Mouse (Mus musculus): Measurements from ENCODE around the gene Ankfy1.
"Not testable (repeated sequence)": the region's sequence is repeated elsewhere in the genome, so short reads cannot be mapped to it uniquely, and the experiment has no call there.

Gene Ankfy1

DNA sequence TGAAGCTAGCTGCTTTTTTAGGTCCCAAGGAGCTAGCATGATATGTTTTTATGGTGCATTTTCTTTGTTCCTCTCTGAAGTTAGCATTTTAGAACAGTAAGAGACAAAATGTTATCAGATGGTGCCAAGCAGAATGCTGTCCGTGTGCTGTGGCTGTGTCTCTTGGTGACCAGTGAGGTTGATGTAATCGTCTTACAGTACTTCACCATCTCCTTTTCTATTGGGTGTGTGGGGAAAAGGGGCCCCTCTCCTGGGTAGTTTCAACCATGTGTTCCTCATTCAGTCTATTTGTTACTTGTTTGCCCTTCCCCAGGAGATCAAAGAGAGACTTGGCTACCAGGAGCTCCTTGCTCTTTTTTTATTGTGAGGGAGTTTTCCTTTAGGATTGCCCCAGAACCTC lies 33.4 kb downstream of the Ankfy1 start:
- no peak for DNase-seq

DNA sequence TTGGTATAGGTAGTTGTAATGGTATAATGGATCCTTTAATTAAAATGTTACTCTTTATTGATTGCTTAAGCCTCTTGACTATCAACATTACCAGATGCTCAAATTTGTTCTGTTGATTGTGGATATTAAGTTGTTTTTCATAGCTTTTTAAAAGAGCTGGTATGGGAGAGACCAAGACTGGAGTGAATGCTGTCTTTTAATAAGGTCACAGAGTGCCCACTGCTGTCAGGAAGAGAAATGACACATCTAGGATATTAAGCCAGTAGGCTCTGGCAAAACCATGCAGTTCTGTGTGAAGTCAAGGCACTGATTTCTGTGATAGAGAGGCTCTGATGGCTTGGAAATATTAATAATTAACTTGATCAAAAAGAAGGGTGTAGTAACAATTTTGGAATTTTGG lies 34.1 kb downstream of the Ankfy1 start:
- no peak for DNase-seq

DNA sequence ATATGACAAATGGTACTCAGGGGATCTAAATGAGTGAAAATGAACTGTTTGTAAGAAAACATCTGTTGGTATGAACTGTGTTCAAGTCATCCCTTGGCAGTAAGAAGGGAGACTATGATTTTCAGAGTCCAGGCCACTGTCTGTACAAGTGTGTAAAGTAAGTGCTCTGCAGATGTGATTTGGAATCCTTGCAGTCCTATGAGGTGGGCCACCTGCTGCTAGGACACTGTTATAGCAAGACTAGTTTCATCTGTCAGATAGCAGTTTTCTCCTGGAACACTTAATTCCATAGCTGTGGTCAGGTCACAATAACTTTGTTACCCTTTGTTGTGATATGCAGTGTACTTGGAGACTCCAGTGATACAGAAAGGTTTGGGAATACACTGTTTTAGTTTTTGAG lies 36.2 kb downstream of the Ankfy1 start:
- DNase-seq, result no peak

DNA sequence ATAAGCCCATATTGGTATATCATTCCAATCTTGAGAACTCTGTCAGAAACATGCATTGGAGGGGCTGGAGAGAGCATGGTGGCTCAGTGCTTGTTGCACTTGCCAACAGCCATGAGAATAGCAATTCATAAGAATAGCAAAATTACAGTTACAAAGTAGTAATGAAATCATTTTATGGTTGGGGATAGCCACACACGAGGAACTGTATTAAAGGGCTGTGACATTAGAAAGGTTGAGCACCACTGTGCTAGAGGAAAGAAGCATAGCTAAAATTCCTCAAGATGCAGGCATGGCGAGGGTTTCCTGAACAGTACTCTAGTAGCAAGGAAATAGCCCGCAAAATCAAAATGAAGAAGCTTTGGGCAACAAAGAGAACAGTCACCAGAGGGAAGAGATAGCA lies 43.9 kb downstream of the Ankfy1 start:
- no peak for DNase-seq

DNA sequence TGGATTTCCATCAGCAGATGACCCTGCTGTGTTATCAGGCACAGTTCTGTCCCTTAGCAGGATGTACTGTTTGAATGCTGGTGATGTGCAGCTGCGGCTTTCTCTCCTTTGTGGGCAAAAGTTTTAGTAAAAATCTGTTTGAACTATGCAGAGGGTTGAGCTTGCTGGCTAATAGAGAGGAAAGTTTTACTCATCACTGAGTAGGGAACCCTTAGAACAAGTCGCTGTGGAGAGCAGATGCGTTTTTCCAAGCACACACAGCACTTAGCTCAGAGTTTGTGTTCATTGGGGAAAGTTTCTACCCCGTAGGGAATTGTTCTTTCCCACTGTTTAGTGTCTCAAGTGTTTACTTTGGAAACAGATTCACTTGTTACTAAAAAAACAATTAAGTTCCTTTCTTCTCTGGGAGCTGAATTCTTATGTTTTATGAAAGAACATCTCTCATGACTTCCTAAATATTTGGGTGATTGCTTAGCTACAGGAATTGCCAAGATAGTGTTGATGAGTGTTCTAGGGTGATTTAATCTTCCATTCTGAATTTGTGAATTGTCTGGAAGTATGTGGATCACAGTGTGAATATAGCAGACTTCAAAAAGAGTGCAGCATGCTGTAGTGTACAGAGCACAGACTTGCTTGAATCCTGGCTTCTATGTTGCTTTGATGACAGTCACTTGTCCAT lies 45.2 kb downstream of the Ankfy1 start:
- DNase-seq, result no peak

DNA sequence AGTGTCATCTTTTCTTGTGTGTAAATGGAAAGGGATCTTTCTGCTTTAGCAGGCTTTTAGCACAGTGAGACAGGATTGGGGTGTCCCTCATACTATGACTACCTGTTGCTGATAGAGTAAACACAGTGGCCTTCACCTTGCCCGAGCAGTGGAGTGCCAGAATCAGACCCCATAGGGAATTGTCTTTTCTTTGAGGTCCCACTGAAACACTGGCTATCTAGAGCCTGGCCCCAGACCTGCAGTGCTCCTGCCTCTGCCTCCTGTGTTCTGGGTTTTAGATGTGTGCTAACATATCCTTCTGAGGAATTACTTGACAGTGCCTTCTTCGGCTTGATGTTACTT lies 45.7 kb downstream of the Ankfy1 start:
- DNase-seq, result no peak

DNA sequence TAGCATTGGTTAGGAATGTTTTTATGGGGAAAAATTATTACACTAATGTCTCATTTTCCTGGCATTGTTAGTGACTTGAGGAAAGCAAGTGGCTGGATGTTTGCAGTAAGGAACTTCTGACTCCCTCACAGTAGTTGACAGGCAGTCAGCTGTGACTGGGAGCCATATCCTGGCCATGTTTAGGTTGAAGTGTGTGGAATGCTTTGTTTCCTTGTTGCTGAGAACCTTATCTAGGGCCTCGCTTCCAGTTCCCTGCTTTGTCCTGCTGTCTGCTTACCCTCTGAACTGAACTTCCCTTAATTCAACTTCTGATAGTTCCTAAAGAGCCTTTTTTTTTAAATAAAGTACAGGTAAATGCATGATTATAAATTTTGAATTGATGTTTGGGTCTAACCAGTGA lies 46.5 kb downstream of the Ankfy1 start:
- DNase-seq, result no peak

DNA sequence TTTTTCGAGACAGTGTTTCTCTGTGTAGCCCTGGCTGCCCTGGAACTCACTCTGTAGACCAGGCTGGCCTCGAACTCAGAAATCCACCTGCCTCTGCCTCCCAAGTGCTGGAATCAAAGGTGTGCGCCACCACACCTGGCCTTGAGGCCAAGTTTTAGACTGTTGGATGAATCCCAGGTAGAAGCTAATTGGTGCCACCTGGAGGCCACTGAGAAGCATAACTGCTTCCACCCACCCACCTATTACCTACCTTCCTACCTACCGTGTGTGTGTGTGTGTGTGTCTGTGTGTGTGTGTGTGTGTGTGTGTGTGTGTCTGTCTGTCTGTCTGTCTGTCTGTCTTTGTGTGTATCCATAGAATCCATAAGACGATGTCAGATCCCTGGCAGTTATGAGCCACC lies 47.7 kb downstream of the Ankfy1 start:
- peak; percentile 16 to 28 for DNase-seq

DNA sequence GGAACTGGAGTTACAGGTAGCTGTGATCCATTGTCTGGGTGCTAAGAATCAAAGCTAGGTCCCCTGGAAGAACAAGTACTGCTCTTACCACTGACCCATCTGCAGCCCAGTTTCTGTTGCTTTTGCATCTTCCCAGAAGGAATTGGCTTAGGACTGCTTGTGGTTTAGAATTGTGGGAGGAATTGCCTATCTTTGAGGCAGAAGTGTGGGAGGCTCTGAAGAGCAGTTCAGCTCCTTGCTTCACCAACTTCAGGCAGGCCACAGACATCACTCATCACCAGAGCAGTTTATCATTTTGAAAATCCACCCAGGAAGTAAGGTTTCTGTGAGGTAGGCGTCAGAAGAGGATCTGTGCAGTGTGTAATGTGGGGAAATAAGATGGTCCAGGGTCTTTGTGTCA lies 49.2 kb downstream of the Ankfy1 start:
- DNase-seq, result no peak

DNA sequence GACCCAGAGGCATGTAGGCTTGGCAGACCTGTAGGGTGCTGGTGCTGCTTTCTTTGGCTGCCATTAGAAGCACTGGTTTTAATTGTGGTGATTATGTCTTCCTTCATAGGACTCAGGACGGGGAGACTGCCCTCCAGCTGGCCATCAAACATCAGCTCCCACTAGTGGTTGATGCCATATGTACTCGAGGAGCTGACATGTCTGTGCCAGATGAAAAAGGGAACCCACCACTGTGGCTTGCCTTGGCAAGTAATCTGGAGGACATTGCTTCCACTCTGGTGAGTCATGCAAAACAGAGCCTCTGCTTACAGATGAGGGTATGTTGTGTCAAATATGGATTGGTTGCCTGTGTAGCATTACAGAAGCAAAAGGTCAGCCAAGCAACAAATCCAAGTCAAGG lies 62.1 kb downstream of the Ankfy1 start:
- no peak for DNase-seq

DNA sequence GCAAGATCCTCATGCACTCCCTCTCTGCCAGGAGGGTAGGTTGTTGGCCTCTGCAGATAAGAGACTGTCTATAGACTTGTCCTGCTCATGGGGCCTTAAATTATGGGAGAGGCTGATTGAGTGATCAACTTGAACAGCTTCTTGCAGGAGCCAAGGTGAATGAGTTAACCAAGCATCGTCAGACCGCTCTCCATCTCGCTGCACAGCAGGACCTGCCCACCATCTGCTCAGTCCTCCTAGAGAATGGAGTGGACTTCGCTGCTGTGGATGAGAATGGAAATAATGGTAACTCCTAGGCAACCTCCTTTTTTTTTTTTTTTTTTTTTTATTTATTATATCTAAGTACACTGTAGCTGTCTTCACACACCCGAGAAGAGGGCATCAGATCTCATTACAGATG lies 68.5 kb downstream of the Ankfy1 start:
- DNase-seq, result no peak

DNA sequence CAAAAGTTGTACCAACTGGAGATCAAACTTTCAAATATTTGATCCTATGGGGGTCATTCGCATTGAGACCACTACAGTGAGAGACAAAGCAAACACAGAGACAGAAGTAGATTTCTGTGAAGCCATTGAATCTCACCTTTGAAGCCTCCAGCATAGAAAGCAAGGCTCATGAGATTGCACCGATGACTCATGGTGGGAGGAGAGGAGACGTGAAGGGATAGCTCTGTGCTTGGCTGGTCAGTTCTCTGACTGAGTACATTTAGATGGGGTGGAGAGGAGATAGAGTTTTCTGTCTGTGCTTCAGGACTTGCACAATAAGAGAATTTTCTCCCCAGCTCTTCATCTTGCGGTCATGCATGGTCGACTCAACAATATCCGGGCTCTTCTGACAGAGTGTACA lies 69.8 kb downstream of the Ankfy1 start:
- DNase-seq, result no peak

DNA sequence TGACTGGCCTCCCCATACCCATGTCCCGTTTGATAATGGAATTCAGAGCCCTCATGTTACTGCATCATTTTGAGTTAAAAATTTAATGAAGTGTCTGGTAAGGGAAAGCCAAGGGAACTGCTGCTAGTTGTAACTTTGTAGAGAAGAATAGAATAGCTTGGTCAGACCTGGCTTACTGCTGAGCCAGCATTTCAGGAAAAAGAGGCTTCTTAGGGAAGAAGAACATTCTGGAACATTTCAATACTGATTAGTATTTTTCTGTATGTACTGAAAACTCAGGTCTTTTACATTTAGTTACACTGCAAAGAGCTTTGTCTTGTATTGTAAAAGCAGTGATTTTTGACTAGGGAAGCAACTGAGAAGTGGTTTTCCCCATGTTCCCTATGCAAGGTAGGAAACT lies 71.0 kb downstream of the Ankfy1 start:
- no peak for DNase-seq

DNA sequence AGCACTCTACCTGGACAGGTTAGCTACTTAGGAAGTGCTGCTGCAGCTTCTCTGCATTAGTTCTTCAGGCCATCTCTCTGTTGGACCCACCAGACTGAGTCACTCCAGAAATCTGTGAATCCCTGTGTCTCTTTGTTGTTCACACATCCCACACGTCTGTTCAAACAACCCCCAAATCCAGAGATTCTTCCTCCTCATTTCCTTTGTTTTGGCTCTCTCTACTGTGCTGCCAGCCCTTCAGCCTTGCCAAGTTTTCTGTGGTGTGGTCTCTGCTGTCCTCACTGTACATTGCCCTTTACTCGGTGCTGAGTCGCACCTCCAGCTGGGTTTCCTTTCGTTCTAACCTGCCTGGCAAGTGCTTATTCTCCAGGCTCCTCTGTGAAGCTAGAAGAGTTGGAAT lies 74.5 kb downstream of the Ankfy1 start:
- DNase-seq, result no peak

DNA sequence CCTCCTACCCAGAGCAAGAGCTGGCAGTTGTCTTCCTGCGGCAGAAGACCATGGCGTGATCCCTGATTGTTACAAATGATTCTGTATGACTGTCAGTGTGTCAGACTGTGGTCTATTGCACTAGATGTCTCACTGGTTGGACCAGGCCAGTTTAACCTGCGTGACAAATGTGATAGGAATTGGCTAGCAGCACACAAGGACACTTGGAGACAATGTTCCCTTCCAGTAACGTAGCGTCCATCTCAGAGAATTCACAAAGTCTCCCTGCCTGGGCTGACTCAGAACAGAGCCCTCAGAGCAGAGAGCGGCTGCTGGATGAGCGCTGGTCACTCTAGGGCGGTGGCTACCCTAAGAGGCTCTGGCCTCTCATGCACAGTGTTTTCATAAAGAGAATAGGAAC lies 77.9 kb downstream of the Ankfy1 start:
- no peak for DNase-seq

DNA sequence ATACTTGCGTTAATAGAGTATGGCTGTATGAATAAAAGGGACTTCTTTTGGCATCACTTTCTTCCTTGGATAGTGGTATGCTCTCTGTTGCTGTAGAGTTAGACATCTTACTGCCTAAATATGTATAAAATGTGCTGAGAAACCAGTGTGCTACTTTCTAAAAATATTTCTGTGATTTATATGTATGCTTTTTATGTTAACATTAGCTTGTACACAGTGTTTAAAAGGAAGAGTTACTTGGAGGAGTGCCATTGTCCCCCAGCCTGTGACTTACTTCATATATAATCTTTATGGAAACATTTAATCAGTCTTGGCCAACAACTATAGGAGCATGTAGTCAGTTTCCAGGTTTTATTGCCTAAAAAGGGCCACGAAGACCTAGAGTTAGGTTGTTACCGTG lies 79.3 kb downstream of the Ankfy1 start:
- no peak for DNase-seq

DNA sequence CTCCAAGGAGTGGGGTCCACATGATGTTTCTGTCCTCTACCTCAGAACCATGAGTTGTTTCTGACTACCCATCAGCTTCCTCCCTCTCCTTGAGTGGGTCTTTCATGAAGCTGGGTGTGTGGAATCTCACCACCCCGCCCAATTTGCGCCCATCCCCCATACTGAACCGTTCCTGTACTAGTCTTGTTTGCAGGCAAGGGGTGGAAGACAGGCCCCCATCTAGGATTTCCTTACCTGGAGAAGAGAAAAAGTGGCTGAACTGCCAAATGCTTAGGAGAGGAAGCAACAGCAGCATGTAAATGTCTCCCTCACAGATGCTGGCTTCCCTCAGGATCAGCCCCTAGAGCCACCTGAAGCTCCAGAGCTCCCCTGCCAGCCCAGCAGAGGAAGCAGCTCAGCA lies 80.5 kb downstream of the Ankfy1 start:
- DNase-seq, result no peak

DNA sequence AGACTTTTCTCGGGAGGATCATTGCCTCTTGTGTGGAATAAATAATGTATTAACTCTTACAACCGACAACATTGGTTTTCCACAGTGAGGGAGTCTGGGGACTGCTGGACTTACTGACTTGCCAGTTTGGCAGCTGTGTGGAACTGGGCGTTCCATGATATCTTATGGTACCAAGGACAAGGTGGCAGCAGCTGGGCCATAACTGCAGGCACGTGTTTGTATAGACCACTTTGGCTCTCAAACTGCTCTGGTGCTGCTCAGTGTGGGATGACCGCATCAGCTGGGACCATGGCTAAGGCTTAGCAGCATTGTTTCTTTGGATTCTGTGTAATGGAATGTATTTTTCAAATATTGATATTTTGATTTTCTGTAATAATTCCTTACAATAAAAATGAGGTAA lies 81.0 kb downstream of the Ankfy1 start:
- no peak for DNase-seq

DNA sequence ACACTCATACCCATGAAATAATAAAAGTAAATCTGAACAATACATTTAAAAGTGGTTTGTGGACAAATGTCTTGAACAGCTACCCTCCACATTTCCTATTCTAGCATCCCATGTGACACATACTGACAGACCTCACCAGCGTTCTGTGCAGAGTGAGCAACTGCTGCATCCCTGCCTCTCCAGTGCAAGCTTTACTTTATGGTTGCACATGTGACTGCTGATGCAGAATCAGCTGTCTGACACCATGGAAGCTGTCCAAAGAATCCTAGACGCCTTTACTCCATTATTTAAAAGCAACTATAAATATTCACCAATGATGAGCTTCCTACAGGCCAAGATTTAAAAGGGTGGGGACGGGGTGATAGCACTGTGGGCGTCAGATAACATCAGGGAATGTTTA lies 81.7 kb downstream of the Ankfy1 start:
- DNase-seq, result no peak

DNA sequence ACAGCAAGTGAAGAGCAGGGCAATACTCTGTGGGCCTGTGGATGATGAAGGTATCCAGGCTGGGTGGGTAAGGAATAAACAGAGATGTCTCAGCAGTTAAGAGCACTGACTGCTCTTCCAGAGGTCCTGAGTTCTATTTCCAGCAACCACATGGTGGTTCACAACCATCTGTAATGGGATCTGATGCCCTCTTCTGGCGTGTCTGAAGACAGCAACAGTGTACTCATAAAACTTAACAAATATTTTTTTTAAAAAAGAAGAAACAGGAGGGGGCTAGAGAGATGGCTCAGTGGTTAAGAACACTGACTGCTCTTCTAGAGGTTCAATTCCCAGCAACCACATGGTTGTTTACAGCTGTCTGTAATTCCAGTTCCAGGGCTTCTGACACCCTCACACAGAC lies 82.8 kb downstream of the Ankfy1 start:
- DNase-seq, result not testable (repeated sequence)

DNA sequence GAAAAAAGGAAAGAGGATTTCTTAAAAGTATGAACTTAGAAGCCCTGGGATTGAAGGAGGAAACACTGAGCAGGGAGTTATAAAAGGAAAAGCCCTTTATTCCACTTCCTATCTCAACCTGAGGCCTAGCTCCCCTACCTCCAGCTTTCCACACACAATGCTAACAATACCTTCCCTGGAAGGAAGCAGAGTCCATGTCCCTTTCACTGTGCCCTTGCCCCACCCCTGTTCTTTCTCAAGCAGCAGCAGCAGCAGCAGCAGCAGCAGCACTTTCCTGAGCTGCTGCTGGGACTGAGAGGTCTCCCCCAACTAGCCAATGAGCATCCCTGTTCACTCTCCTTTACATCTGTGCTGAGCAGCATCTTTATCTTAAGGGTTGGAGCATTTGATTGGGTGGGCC lies 89.2 kb downstream of the Ankfy1 start:
- no peak for DNase-seq

DNA sequence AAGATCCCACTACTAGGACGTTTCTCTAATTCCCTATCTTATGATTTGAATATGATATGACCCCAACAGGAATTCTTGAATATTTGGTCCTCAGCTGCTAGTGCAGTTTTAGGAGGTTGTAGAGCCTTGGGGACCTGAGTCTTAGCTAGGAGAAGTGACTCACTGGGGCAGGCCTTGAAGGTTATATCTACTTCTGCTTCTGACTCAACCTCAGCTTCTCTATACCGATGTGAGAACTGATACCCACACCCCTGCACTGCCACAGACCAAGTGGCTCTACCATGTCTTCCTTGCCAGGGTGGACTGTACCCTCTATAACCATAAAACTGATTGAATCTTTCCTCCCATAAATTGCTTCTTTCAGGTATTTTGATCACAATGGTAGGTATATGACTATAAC lies 92.3 kb downstream of the Ankfy1 start:
- no peak for DNase-seq

DNA sequence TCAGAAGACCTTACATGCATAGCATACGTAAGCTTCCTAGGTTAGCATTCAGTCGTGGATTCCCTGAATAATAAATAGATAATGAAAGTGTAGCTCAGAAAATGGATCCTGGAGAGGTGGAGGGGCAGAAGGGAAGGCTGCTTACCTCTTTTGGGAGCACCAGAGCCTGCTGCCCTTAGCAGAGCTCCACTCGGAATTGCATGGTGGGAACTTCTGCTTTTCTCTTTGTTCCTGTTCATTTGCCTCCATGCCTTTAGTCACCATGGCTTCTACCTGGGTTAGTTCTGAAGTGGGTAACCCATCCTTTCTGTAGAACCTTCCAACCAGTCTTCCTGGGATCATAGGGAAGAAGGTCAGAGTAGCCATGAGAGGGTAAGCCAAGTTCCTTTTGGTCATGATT lies 92.7 kb downstream of the Ankfy1 start:
- no peak for DNase-seq

DNA sequence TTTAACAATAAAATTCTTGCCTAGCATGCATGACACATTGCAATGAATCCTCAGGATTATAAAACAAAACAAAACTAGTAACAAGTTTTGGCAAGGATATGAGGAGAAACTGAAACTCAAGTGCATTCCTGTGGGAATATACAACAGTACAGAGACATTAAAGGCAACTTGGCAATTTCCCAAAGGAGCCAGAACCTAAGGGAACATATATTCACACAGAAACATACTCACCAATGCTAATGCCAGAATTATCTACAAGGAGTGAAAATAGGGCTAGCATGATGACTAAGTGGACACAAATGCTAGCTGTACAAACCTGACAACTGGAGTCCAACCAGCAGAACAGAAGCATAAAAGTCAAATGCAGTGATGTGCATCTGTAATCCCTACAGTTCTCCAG lies 102.2 kb downstream of the Ankfy1 start:
- no peak for DNase-seq

DNA sequence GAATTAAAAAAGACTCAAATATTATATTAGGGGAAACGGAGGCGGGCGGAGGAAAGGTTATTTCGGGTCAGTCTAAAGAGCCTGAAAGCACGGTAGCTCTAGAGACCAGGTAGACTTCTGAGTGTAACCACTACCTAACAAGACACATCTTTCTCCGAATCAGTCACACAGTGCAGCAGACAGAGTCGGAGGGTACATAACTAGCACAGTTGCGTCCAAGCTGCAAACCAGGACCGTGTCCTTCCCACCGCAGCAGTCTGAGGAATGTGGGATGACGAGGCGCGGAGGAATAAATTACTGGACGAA lies 105.3 kb downstream of the Ankfy1 start:
- DNase-seq, result no peak

All from thymus, postnatal 36 days (tissue).